Mouse (Mus musculus) cerebellum, postnatal 14 days (tissue): ENCODE measurements at regions not wholly inside any gene's neighbourhood (a gene's known extent, or its start where the extent isn't known, plus 50 kb on each side); places are given as distances from the start of the nearest gene placed in this dataset.
"Not testable (repeated sequence)": the region's sequence is repeated elsewhere in the genome, so short reads cannot be mapped to it uniquely, and the experiment has no call there.

Source experiments
- DNase-seq, 2 experiments: peaks; one replicate each; pipeline ENCODE4 v3.0.0; 2021; ENCODE audit warnings: mixed read lengths in 2 of 2

GRCm38 (mm10) chr5:68252671-68253070 is 221.0 kb downstream of the Grxcr1 start:
- peak; percentile 92 to 95 for DNase-seq

- no peak for DNase-seq
Measured at GRCm38 (mm10) chr5:68253476-68253875, 221.8 kb downstream of the Grxcr1 start.

GRCm38 (mm10) chr5:68254111-68254510 is 222.5 kb downstream of the Grxcr1 start:
- DNase-seq = peak in 1 of 2 experiments; percentile 57

- DNase-seq = no peak
Measured at GRCm38 (mm10) chr5:68264206-68264605, 232.6 kb downstream of the Grxcr1 start.

GRCm38 (mm10) chr5:68274271-68274670 is 242.6 kb downstream of the Grxcr1 start:
- DNase-seq = peak; percentile 46 to 66

- no peak for DNase-seq
Measured at GRCm38 (mm10) chr5:68275558-68276263, 244.1 kb downstream of the Grxcr1 start.

- DNase-seq = not testable (repeated sequence)
Measured at GRCm38 (mm10) chr5:68295774-68296173, 264.1 kb downstream of the Grxcr1 start.

GRCm38 (mm10) chr5:68313187-68313586 is 281.6 kb downstream of the Grxcr1 start:
- no peak for DNase-seq

GRCm38 (mm10) chr5:68318979-68319378 is 287.3 kb downstream of the Grxcr1 start:
- no peak for DNase-seq

GRCm38 (mm10) chr5:68326998-68327593 is 295.5 kb downstream of the Grxcr1 start:
- DNase-seq = peak; percentile 96 to 97

GRCm38 (mm10) chr5:68329311-68329710 is 297.7 kb downstream of the Grxcr1 start:
- peak; percentile 10 to 52 for DNase-seq

GRCm38 (mm10) chr5:68329828-68330227 is 298.2 kb downstream of the Grxcr1 start:
- DNase-seq = no peak

- peak; percentile 43 to 66 for DNase-seq
Measured at GRCm38 (mm10) chr5:68350921-68351320, 319.3 kb downstream of the Grxcr1 start.

GRCm38 (mm10) chr5:68351793-68352192 is 320.2 kb downstream of the Grxcr1 start:
- DNase-seq = peak; percentile 79 to 89

GRCm38 (mm10) chr5:68353211-68353610 is 321.6 kb downstream of the Grxcr1 start:
- peak; percentile 87 to 92 for DNase-seq

GRCm38 (mm10) chr5:68353816-68354215 is 322.2 kb downstream of the Grxcr1 start:
- DNase-seq = peak; percentile 4 to 47

GRCm38 (mm10) chr5:68361581-68362211 is 330.1 kb downstream of the Grxcr1 start:
- no peak for DNase-seq

GRCm38 (mm10) chr5:68373082-68373481 is 341.4 kb downstream of the Grxcr1 start:
- no peak for DNase-seq
